Mouse (Mus musculus) urinary bladder, postnatal 10 days (tissue): ENCODE results near the gene Eef1e1.
"Not testable (repeated sequence)": the region's sequence is repeated elsewhere in the genome, so short reads cannot be mapped to it uniquely, and the experiment has no call there.

Experiments
- DNase-seq: peaks from one replicate; pipeline ENCODE4 v3.0.0; 2022; ENCODE audit warnings: low spot score

Gene Eef1e1

DNA sequence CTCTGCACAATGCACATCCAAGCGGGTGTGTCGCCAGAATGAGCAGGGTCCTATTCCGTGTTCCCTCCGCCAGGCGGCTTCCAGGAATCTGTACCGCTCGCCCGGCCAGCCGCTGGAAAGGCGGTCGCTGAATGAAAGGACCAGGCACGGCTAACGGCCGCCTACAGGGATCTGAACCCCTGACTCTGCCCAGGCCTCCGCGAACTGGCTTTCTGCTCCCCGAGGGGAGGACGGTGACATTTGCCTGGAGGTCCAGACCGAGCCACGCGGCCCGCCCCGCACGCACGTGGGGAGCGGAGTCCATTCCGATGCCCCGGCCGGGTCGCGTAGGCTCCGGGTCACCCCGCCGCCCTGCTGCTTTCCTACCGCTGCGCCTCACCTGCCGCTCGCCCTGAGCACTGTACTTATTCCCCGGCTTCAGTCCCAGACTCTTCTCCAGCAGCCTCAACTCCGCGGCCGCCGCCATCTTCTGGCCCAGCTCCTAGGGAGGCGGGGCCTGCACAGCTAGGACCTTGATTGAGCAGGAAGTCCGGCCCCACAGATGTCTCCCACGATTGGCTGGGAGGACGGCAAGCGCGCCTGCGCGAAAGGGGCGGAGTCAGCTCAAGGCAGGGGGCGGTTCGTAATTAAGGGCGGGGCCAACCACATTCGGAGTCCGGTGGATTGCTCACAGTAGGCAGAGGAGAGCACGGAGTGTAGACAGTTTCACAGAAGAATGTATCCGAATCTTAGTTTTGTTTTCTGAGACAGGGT is at the start of gene Eef1e1:
Gene Eef1e1, minus strand, starts transcription at position 531 of the 753 bp plus-strand sequence.
- DNase-seq, result peak; percentile 77

DNA sequence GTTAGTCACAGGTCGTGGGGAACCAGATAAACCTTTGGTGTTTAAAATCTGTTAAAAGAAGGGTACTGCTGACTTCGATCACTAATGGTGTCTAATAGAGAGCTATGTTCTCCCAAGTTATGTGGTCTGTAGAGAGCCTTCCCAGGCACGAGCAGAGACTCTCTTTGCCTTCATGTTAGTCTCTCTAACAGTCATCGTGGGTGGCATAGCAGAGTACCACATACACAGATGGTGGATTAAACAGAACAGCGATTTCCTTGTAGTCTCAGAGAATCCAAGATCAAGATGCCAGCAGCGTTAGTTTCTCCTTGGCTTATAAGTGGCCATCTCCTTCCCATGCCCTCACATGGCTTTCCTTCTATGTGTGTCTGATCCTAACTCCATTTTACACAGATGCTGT is 32.0 kb upstream of the Eef1e1 start:
- DNase-seq, result no peak

DNA sequence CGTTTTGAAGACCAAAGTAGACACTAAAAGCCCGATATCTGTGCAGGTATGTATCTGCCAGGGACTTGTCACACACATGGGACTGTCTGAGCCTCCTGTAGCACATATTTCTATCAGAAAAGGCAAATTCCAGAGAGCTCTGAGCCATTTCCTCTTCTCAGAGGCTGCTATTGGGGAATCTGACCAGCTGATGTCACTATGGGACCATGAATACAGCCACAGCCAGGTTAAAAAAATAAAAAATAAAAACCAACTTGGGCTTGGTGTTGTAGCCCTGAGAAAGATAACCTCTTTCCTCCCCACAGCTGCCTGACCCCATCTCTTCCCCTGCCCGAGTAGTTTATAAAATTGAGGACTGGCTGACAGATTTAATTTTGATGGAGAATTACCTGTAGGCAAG is 31.2 kb upstream of the Eef1e1 start:
- DNase-seq, result no peak

DNA sequence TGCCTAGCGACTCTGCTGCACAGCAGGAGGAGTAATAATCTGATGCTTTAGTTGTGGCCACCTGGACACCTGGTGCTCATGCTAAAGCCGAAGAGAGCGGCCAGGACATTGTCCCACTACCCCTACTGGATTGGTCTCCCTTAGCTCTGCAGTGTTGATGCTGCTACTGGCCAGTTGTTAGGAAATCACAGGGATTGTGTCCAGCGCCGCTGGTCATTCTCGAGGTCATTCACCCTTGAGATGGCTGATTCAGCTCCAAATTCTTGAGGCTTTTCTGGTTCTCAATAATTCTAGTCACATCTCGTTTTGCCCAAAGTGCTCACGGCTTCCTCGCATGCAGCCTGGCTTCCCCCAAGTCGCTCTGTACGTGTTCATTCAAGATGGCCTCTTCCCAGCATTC is 29.9 kb upstream of the Eef1e1 start:
- DNase-seq, result no peak

DNA sequence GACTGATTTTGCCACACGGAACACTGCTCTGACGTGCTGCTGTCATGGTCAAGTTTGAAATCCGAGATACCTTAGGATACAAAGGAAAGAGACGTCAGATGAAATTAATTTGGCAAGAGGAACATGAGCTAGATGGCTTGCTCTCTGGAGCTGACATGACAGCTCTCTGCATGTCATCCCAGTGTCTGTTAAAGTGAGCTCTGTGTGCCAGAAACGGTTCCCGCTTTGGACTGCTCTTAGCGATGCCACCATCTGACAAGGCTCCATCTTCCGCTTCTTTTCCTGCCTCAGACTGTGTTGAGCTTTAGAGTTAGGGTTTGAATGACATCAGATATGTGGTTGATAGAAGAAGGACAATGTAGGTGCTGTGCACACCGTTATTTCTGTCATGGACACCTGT is 13.5 kb upstream of the Eef1e1 start:
- DNase-seq, result no peak

DNA sequence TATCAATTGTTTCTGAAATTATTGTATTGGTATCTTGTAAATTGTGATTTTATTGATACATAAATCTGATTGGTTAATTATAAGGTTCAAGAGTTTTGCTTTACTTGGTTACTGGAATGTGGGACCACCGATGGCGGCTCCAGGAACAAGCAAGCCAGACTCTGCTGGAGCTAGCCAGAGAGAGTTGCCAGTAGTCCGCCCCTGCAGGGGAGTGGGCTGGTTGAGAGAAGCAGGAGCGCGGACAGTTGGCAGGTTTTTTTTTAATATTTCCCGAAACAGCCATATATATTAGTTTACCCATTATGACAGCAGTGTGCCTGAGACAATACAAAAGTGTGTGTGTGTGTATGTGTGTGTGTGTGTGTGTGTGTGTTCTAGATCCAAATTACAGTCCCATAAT is 12.6 kb upstream of the Eef1e1 start:
- not testable (repeated sequence) for DNase-seq

DNA sequence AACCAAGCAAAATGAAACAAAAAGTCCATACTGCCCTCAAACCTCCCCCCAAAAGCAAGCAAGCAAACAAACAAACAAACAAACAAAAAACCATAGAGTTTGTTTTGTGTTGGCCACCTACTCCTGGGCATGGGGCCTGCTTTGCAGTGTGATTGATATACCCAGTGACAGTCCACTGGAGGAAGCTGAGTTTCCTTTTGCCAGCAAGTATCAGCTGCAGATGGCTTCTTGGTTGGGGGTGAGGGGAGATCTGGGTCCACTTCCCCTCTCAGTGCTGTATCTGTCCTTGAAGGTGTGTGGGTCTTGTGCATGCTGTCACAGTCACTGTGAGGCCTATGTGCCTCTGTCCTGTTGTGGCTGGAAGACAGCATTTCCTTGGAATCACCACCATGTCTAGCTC is 11.2 kb upstream of the Eef1e1 start:
- DNase-seq, result no peak

DNA sequence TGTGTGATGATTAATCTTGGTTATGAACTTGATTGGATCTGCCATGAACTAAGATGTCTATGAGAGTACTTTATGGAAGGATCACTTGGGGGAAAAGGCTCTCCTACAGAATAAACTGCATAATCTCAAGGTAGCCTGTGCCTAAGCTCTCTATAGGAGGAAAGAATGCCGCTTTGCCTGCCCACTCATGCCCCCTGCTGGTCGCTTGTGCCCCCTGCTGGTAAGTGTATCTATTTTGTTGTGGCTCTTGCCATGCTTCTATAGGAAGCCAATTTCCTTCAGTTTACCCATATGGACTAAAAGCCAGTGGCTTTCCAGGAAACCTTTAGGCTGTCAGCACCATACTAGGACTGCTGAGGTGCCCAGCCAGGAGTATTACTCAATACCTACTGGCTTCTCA is 9.7 kb upstream of the Eef1e1 start:
- no peak for DNase-seq

DNA sequence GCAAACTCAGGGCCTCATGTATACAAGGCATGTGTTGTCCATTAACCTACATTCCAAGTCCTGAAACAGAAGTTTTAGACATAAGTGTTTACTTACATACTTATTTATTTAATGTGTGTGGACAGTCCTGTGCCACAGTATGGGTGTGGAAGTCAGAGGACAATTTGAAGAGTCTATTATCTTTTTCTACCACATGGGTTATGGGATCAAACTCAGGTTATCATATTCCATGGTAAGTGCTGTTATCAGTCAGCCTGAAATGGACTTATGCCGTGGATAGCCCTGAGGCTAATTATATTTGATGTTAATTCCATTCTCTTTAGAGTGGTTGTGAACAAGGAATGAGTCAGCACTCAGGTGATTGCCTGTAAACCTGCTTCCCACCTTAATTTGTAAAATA is 5.9 kb upstream of the Eef1e1 start:
- no peak for DNase-seq

DNA sequence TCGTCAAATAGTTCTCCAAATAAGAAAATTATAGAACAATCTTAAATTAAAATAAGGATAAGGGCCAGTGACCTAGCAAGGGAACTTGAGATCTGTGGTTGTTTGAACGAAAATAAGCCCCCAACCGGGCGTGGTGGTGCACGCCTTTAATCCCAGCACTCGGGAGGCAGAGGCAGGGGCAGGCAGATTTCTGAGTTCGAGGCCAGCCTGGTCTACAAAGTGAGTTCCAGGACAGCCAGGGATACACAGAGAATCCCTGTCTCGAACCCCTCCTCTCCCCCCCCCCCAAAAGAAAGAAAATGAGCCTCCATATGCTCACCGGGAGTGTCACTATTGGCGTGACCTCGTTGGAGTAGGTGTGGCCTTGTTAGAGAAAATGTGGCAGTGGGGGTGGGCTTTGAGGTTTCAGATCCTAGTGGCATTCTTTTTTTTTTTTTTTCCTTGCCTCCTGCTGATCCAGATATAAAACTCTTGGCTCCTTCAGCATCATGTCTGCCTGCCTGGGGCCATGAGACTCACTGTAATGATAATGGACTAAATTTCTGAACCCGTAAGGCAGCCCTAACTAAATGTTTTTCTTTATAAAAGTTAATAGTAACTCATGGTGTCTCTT is 772 bp upstream of the Eef1e1 start:
- no peak for DNase-seq

DNA sequence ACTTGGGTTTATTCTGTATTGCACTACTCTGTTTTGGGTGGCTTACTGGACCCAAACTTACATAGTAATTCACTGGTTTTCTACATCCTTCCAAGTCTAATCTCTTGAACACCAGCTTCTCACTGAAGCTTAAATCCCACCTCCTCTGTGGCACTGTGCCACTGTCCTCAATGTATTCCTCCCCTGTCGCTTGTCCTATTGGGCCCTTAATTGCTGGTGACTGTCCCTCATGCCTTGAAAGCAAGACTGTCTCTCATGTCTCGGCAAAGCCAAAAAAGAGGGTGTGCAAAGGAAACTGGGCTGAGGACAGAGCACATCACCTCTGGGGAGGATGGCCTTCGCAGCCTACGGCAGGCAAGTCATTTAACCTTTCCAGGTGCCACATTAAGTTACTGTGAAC is 993 bp downstream of the Eef1e1 start:
- DNase-seq, result no peak

DNA sequence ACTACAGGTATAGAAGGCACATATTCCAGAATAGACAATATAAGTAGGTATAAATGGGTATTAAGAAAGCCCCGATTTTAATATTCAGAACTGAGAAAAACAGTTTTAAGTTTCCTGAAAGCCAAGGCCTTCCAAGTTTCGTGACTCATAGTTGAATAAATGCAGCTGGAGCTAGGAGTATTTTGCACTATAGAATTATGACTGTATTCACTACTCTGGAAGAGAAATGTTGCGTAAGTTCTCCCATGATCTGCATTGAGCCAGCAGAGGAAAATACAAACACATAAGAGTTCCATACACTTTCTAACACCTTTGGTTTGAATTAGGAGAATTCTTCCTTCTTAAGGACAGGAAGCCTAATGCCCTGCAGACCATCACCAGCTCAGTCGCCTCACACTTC is 8.6 kb downstream of the Eef1e1 start:
- DNase-seq, result no peak

DNA sequence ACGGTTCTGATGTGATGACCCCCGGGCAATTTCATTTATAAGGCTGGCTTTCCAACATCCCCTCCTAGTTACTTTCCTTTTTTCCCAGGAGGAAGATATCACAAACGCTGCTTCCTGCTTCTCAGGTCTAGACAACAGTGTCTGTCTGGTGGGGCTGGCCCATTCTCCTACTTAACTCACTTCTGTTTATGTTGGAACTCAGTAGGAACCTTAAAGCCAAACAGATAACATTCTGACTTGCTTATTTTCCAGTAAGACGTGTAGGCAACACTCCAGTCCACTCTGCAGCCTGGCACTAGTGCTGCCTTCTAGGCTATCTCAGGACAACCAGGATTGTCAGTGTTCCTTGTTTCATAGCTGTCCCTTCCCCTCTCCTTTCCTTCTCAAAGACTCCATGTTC is 9.8 kb downstream of the Eef1e1 start:
- no peak for DNase-seq

DNA sequence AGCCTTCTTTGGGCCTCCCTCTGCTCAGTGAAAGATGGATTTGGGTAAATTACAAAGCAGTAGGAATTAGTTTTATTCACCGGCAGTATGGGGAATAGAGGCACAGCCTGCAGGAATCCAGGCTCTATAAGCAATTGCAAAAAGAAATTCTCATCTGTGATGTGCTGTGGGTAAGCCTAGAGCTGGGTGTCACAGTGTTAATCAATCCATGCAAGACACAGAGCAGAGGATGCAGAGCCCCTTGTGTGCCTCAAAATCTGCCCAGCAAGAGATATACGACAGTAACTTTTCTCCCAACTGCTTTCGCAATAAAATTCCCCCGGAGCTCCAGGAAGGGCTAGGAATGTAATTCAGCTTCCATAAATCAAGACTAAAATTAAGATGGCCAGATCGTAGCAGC is 17.4 kb downstream of the Eef1e1 start:
- DNase-seq, result no peak

DNA sequence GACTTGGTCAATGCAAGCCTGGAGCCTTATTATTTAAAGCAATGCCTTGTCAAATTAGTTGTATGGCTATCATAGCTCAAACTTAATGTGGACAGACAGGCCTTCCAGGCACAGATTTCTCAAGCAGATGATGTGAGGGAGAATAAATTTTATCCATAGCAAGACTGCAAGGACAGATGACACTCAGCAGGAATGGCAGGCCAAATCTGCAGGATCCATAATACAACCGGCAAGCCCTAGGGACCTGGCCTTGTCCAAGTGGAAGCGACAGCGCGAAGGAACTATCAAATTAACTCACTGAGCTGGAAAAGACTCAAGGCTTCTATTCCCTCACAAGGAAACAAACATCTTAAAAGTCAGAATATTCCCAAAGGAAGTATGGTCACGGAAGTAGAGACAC is 17.9 kb downstream of the Eef1e1 start:
- no peak for DNase-seq

DNA sequence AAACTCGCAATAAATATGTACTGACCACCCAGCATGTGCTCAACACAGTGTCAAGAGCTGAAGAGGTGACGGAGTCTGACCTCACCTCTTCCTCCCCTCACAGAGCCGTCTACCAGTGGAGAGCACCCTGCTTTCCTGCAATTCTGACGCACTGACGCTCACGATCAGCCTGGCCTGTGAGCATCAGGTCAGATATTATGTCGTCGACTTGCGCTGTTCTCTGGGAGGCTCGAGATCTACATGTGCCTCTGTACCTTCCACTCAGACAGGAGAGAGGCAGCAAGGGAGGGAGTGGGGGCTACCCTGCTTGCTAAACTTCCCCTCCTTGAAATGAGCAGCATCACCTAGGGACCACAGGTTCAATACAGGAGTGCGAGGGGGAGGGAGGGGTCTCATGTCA is 20.2 kb downstream of the Eef1e1 start:
- no peak for DNase-seq

DNA sequence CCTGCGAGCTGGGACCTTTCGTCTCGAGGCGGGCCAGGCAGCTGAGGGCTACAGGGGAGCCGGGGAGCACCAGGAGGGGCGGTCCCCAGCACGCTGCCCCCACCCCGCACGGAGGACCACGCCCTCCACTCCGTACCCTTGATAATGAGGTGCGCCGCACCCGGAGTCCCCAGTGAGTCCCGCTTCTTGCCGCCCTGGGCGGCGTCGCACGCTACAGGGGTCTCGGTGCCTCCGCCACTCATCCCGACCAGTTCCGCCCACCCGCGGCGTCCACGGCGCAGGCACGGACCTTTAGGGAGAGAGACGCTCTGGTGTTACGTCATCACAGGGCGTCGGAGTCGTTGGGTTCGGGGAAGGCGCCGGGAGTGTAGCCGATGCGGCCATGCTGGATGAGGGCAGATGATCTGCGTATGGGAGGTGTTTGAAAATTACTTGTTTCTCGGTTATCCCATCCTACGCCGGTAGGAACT is 24.0 kb downstream of the Eef1e1 start, which contains the start of gene Bloc1s5:
Gene Bloc1s5, minus strand, starts transcription at position 310 of the 470 bp plus-strand sequence.
- DNase-seq, result peak; percentile 83

DNA sequence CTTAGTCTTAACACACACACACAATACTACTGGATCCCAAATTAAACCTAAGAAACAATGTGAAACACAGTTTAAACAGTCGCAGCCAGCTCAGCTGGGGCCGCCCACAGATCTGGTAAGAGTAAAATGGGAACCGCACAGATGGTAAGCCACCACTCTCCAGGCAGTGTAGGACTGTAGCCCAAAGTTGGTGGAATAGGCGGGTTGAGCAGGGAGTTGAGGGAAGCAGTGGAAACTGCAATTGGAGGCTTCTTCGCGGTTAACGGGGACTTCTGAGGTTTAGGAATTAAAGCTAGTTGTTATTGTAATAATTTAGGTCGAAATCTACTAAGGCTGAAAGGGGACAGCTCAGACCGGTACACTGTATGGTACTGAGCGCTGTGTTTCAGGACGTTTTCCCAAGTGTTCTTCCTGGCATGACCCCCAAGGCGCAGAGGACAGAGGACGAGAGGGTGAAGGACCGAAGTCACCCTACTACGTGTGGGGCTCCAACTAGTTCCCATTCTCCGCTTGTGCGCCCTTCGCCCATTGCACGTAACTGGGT is 24.5 kb downstream of the Eef1e1 start:
- DNase-seq, result no peak

DNA sequence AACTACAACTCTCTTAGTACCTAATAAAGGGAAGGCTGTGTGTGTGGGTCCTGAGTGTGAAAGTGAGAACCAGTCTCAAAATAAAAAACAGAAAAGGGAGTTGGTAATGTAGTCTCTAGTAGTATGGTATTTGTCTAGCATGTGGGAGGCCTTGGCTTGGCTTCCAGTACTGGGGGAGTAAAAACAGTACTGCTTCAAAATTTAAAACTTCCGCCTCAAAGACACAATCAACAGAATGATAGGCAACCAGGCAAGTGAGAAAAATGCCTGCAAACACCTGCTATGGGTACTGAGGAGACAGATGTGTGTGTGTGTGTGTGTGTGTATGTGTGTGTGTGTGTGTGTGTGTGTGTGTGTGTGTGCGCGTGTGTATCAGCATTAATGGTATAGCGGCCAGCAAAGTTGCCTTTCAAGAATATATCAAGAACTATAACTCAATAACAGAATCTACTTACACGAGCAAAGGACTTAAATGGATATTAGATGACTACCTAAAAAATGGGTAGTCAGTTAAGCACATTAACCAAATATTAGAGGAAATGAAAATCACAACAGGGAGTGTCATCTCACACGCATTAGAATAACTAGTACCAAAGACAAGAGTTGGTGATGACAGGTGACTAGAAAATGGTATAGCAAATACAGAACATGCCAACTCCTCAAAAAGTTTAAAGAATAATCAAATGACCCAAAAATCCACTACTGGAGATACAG is 25.4 kb downstream of the Eef1e1 start:
- no peak for DNase-seq

DNA sequence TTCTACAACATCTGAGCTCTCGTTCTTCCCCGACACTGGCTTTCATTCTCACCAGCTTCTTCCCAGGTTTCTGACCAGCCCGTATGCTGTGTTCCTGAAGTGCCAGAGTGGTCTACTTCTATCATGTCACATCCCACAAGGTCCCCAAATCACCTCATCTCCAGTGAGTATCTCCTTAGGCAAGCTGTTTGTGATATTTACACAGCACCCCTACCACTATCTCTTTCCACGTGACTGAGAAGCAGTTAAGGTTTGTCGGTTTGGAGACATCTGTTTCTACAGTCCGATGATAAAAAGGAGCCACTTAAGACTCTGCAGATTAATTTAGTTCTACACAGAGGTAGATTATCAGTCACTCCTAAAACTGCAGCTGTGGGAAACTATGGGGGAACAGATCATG is 26.3 kb downstream of the Eef1e1 start:
- DNase-seq, result no peak

DNA sequence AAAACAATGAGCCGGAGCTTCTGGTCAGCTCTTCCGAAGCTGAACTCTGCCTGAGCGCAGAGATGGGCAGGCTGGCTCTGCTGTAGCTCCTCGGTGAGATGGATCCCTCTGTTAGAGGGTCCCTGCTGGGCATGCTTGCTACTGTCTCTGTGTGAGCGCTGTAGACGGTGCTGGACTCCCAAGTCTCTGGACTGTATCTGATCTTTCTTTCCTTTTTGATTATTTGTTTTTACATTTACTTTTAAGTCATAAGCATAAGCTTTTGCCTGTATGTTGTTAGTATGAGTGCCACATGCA is 32.7 kb downstream of the Eef1e1 start:
- DNase-seq, result no peak

DNA sequence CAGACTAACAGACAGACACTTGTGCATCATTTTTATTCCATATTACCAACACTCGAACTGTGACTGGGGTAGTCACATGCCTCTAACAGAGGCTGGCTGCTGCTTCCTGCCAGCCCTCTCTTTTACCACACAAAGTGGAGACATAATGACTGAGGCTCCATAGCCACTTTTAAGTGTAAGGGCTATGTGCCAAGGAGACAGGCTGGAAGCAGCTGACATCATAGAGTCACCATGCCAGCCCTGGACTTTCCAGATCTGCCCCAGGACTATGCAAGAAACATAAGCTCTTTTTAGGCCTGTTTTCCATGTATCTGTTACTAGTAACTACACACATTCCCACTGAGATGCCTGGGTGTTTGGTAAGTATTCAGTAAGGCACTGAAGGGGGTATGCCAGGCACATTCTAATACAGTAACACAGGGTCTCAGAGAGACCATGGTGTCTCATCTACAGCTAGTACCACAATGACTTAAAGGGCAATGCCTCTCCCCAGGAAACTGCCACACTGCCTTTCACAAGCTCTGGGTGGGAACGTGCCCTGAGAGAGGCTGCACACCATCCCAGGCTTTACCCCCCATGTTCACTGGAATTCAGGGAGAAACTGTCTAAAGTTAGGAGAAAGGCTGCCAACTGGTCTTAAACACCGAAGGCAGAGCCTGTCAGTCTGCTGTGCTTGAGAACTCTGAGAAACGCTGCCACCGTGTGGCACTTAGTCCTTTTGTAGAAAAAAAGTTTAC is 33.2 kb downstream of the Eef1e1 start:
- no peak for DNase-seq
